Mouse (Mus musculus): ENCODE data around the gene Rassf3. TPM values are rescaled to one million over a fixed set of nuclear protein-coding genes. Genes with fewer than 3 reads are reported as not detected.

Gene Rassf3
- total RNA-seq, 2 experiments from 2014 or later = 120 to 125 TPM

DNA sequence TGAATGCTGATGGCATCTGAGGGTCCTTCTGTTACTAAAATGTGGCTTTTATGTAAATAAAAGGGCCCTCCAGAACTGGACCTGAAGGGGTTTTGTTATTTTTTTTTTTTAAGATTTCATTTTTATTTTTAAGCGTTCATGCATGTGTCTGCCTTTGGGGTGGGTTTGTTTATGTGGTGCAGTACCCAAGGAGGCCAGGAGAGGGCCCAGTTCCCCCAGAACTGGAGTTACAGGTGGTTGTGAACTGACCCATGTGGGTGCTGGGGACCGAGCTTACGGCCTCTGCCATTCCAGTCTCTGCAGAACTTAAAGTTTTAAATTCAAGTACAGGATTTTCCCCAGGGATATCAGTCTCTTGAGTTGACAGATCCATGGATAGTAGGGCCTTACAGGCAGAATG is 96.8 kb downstream of the Rassf3 start:
- intact Hi-C loops (cut with DNase I) = no loop called here
- DNase-seq = no peak

DNA sequence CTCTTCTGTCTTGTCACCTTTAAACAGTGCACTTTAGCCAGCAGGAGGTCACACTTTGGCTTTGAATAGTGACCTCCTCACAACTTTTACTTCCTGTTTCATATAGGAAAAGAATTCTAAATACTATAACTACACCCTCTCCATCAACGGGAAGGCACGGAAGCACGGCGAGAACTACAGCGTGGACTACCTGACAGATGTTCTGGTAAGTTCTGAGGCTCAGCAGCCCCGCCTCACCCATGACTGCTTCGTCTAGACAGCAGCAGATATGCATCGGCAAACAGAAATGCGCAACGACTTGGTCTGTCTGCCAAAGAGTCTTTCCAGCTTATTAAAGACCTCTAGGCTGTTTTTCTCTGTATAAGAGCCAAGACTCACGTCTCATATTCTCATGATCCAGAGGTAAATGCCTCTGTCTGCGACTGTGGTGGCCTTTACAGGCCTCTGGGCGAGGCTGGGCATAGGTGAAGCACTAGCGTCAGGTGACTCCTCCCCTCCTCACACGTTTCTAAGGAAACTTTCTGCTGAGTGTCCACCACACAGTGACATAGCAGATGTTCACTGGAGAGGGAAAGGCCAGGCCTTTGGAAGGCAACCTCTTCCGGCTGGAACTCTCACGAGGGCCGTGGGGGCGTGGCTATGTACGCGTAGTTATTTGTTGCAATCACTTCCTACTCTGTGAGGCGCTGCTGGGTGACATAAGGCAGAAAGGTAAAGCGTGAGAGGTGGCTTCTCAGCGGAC is 99.4 kb downstream of the Rassf3 start:
- no peak for DNase-seq
- intact Hi-C loops (cut with DNase I) = no loop called here

DNA sequence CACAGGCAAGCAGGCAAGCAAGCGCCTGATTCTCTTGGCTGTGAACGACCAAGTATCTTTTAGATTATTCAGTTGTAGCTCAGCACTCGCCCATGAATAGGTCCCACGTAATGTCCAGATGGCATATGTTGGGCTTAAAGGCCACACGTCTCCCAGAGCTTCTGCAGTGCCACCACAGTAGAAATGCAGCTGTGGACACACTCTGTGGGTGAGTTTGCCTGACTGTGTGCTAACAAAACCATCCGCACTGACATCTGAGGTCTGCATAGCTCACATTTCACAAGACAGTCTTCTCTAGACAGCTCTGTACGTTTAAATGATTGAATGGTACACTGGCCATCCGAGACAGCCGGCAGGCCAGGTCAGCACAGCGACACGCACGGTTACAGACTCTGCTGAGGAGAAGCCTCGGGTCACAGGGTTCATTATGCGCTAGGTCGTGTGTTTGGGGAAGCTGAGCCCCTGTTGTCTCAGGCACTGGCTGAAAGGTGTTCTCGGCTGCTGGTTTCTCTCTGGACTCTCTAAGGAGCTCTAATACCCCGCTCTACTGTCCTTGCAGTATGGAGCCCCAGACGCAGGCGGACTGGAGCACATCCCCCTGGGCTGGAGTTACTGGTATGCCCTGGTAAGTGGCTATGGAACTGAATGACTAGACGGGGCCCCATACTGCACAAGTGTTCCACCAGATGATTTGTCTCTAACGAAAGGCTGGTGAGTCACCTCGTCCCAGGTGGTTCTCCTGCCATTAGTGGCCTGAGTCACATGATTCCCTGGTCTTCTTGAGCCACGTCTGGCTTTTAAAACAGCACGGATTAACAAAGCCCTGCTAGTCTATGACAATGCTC is 100.3 kb downstream of the Rassf3 start:
- no peak for DNase-seq
- intact Hi-C loops (cut with DNase I) = no loop called here

DNA sequence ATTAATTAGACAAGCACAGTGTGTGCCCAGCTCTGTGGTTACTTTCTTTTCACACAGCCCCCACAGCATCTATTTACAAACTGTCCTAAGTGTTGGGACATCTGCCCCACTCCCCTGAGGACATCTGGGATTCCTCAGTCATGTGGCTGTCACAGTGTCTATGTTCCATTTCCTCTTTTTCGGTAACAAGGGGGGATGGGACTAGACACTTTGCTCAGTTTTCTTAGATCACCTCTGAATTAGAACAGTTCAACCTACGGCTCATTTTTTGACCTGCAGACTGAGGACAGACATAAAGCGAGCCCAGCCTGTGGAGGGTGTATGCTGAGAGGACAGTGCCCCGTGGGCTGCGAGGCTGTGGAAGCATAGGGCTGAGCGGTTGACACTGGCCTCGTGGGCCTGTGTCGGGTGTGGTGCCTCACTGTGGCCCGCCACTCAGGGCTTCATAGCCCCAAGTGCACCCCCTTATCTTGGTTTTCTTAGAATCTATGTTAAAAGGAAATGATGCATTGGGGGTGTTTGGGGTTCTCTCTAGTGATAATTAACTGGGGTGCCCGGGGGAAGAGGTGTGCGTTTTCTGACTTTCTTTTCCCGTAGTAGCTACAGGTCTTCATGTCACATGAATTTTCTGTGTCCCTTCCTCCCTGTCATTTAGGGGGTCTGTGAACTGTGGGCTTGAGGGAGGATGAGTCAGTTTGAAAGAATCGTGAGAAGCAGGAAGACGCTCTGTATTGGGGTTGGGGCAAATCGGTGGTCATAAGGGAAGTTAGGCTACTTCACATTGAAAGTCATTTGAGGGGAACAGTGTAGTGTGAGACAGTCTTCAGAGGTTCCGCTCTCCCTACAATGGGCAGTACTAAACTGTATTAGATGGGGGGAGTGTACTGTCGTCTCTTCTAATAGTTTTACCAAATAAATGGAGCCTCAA is 101.2 kb downstream of the Rassf3 start:
- no peak for DNase-seq
- intact Hi-C loops (cut with DNase I) = no loop called here

DNA sequence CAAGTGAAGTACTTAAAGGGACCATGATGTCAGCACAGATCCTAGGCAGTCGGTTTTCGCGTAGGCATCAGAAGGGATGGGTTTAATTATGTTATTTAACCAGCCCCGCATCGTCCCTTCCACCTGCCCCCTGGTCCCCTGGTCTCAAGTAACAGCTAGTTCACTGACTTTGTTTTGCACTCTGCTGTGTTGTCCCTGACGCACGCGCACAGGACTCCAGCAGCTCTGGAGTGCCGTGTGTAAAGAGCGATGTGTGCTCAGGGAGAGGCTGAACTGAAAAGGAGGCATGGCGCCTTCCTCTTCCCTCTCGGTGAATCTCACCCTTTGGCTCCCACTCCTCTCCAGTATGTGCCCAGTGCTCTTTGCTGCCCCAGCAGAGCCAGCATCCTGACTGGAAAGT is 102.1 kb downstream of the Rassf3 start:
- intact Hi-C loops (cut with DNase I) = no loop called here
- DNase-seq = no peak

DNA sequence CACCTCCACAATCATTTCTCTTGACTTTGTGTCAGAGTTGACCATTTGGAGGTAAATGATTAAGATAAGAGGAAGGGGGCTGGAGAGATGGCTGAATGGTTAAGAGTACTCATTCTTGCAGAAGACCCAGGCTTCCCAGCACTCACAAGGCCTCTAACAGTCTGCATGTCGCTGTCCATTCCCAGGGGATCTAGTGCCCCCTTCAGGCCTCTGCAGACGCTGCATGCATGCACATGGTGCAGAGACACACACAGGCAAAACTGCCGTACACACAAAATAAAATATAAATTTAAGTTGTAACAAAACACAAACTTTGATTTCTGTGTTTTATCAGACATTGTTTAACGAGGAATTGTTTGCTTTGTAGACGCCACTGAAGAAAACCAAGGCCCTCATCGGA is 105.4 kb downstream of the Rassf3 start:
- DNase-seq = no peak
- intact Hi-C loops (cut with DNase I) = no loop called here

DNA sequence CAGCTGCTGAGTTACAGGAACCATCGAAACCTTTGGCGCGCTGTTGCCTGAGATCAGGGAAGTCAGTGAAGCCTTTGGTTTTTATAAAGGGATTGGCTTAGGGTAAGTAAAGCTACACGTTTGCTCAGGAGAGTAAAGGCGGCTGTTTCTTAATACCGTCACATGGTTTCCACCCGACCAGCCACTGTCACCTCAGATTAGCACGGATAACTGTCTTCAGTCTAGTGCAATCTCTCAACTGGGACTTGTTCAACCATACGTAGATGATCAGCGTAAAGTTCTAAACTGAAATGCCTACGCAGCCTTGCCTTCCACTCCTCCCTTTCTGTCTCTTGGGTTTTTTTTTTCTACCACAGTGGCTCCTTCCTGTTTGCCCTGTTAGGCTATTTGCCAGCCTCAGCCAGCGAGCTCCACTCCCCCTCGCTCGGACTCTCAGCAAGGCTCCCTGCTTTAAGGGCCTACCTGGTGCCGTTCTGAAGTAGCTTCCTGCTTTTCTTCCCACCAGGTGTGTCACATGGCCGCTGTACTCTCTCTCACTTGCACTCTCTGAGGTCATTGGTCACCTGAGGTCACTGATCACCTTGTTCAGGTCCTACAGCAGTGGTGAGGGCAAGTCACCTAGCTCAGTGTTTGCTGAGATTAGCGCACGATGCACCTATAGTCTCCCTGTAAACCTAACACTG is 107.2 kb downstream of the Rassf3 start:
- intact Hi-C loops (cut with DNase I) = no loop called here

DNA sequence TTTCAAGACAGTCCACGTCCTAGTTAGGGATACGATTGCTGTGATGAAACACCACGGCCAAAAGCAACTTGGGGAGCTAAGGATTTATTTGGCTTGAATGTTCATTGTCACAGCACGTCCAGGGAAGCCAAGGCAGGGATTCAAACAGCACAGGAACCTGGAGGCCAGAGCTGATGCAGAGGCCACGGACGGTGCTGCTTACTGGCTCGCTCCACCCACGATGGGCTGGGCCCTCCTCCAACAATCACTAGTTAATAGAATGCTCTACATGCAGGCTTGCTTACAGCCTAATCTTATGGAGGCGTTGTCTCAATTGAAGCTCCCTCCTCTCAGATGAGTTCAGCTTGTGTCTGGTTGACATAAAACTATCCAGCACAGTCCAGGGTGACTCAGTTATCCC is 108.4 kb downstream of the Rassf3 start:
- intact Hi-C loops (cut with DNase I) = no loop called here
- no peak for DNase-seq

More for the DNA sequence above, 107.2 kb downstream of the Rassf3 start:
- DNase-seq = no peak

DNA sequence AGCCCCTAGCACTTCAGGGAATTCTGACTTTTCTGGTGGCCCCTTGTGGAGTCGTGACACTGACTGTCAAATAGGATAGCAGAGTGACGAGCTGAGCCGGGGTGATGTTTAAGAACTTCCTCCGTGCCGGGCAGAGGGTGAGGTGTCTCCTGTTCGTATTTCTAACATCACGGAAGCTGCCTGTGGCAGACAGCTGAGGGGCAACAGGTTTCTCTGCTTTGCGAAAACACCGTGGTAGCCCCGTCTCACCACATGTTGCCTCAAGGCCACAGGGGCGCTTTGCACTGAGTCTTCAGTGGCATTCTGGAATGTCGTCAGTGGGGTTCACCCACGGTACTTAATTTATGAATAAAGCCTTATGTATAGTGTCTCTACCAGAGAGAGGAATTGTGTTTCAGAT is 108.9 kb downstream of the Rassf3 start:
- intact Hi-C loops (cut with DNase I) = no loop called here
- DNase-seq = no peak

DNA sequence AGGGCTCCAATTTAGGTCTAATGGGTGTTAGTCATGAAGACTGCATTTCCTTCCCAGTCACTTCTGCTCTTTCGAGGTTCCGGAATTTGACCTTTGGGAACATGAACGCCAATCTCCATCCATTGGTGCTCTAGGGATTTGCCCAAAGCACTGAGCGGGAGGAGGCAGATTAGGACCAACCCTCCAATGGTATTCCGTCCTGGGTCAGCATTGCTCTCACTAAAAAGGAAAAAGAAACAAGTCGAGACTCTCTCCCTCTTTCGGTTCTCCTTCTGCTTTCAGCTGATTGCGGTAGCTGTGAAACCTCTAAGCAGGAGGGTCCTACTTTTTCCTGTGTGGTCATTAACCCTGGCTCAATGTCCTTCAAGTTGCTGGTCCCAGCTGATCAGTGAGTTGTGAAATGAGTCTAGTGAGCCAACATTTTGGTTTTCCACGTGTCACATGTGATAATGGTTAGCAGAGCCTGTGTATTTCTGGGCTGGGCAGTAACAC is 110.3 kb downstream of the Rassf3 start:
- peak; percentile 27 to 28 for DNase-seq
- intact Hi-C loops (cut with DNase I) = no loop called here

DNA sequence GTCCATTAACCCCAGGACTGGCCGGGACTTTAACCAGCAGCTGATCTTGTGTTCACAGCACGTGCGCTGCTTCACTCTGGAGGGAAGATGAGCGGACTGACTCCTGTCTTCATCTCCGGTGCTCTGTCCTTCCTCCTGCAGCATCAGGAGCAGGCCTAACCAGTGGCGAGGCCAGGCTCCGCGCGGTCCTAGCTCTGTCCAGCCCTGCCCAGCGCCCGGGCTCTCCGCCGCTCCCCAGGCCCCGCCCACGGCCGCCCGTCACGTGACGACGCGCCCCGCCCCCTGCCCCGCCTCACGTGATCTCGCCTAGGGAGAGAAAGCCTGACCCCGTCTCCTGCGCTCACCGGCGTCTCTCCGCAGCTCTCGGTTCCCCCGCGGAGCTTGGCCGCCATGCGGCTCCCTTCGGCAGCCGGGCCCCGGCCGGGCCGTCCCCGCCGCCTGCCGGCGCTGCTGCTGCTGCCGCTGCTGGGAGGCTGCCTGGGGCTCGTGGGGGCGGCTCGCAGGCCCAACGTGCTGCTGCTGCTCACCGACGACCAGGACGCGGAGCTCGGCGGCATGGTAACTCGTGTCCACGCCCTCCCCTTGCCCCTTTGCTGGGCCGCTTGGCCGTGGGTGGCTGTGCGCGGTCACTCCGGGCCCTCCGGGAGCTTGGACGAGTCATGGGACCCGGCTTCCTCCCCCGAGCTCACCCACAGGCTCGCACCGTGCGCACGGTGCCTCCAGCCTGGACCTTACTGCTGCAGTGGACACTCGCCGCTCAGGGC is 111.2 kb downstream of the Rassf3 start, which contains the start of gene Gns:
Gene Gns, plus strand, starts transcription at position 290 of the 764 bp plus-strand sequence.
- intact Hi-C loops (cut with DNase I) = no loop called here
- DNase-seq = peak; percentile 90 to 92

DNA sequence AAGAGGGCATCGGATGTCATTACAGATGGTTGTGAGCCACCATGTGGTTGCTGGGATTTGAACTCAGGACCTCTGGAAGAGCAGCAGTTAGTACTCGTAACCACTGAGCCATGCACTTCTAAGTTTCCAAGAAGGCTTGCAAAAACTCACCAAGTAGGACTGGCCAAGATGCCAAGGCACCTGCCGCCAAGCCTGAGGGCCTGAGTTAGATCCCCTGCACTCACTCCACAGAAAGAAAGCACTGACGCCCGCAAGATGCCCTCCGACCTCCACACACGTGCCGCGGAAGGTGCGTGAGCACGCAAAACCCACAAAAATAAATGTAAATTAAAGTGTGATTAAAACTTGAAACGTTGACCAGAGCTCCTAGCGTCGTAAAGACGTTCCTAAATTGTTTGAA is 111.8 kb downstream of the Rassf3 start:
- DNase-seq = no peak
- intact Hi-C loops (cut with DNase I) = no loop called here

DNA sequence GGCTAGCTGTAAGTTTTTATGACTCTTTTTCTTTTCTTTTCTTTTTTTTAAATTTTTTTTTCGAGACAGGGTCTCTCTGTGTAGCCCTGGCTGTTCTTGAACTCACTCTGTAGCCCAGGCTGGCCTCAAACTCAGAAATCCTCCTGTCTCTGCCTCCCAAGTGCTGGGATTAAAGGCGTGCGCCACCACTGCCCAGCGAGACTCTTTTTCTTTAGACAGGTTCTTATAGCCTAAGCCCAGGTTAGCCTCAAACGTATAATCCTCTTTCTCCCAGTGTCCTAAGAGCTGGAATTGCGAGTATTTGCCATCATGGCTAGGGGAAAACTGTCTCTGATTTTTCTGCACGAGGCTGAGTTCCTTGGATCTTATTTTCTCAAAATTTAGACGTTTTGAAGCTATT is 112.9 kb downstream of the Rassf3 start:
- intact Hi-C loops (cut with DNase I) = no loop called here
- no peak for DNase-seq

DNA sequence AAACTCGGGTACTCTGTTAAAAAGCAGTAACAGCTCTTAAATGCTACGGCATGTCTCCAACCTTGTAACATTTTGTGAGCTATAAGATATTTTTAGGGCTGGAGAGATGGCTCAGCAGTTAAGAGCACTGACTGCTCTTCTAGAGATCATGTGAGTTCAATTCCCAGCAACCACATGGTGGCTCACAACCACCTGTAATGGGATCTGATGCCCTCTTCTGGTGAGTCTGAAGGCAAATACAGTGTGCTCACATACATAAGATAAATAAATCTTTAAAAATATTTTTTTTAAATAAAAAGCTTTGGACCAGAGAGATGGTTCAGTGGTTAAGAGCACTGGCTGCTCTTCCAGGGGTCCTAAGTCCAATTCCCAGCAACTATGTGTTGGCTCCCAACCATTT is 115.8 kb downstream of the Rassf3 start:
- intact Hi-C loops (cut with DNase I) = no loop called here
- DNase-seq = no peak

Other genes with a start within 250 kb of the Rassf3 start
- 1 to 10 TPM; 1.8 to 2.2 TPM for gene Tbc1d30, start 125.1 kb downstream of the Rassf3 start, total RNA-seq (2021)
- gene Gns, start 111.3 kb downstream of the Rassf3 start, total RNA-seq (2021) = 10 to 100 TPM; 64.2 to 74.3 TPM
- 10 to 100 TPM; 20.4 to 24.3 TPM for gene Tbk1, start 110.4 kb upstream of the Rassf3 start, total RNA-seq (2021)
- gene Xpot, start 150.0 kb upstream of the Rassf3 start, total RNA-seq (2021) = 10 to 100 TPM; 24.5 to 25.7 TPM
- not detected for gene D930020B18Rik, start 165.2 kb upstream of the Rassf3 start, total RNA-seq (2021)